Mouse (Mus musculus): Measurements from ENCODE around the gene Ptbp1.

DNA sequence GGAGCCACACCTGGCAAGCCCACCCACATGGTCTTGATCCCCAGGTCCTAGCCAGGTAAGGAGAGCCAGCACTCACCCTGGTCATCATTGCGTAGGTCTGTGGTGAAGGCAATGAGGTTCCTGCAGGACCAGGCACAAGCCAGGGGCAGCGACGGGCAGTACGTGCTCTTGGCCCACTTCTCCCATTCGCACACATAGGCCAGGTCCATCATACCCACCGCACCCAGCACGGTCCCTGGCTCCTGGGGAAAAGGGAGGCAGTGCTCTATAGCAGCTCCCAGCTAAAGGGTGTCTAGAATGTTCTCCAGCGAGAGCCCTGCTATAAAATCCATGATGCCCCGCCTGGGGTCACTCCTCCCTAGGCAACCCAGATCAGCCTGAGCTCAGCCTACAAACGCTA, 53.2 kb downstream of the Ptbp1 start:
- TF ChIP-seq CTCF (IDR thresholded peaks at IDR 0.05; ENCODE audit: insufficient read depth, low read depth, low read length), result no peak
- no peak for TF ChIP-seq POLR2A (IDR thresholded peaks at IDR 0.05; ENCODE audit: insufficient read depth, low read depth, low read length)
